Mouse (Mus musculus) CD4-positive, CD25-positive, alpha-beta regulatory T cell, adult 4 months (primary cell): ENCODE data around the gene Degs1. TPM values are rescaled to one million over a fixed set of nuclear protein-coding genes. Genes with fewer than 3 reads are reported as not detected.
"Not testable (repeated sequence)": the region's sequence is repeated elsewhere in the genome, so short reads cannot be mapped to it uniquely, and the experiment has no call there.

Experiments
- ATAC-seq: one replicate; pipeline ENCODE4 v1.8.0; 2017
- polyA plus RNA-seq, 2 experiments: library from polyadenylated mRNA; unstranded; fragments of 100-300 nt; shearing (Covaris generic); gene quantifications; one replicate each; pipeline ENCODE4 v1.2.1; 2017

Gene Degs1
- polyA plus RNA-seq = 10 to 100 TPM; 75.7 to 81.4 TPM

DNA sequence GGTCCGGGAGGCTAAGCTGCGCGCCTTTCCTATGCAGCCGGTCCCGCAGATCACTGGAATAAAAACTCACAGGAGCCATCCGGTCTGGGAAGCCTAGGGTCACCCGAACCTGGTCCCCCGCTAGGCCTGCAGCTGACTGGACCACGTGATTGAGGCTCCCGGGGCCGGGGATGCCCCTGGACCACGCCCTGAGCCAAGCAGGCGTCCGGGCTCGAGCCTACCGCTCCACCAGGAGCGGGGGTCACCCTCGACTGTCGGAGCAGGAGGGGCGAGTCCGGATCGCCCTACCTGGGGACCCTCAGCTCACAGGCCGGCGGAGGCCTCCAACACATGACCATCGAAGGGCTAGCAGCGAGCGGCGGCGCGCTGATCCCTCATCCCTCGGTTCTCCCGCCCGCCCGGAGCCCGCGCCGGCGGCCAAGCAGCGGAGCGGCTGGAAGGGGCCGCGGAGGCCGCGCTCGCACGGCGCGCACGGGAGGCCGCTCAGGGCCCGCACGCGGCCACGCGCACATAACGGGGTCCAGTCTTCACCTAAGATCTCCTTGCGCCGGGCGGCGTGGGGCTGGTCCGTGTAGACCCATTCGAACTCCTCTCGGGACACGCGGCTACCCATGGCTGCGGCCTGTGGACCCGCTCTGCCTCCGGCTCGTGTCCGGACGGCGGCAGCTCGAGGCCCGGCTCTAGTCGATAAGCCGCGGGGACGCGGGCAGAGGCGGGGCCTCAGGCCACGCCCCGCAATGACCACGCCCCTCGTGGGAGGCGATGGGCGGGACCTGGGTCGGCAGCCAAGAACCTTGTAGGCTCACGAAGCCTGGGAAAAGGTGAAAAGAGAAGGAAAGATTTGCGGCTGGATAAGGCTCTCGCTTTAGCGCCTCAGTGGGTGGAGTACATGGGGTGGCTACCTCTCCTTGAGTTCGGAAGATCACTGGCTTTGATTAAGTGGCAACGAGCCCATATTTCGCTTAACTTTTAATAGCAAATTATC lies at the start of gene Degs1:
Degs1 (minus strand) TSS at position 714 of the 985 bp plus-strand sequence.
- ATAC-seq = peak; percentile 85

- ATAC-seq = no peak
These were observed 43.3 kb upstream of the Degs1 start for GRCm38 (mm10) chr1:182325919-182326318.

- ATAC-seq = no peak
These were observed 41.9 kb upstream of the Degs1 start for GRCm38 (mm10) chr1:182324552-182324951.

DNA sequence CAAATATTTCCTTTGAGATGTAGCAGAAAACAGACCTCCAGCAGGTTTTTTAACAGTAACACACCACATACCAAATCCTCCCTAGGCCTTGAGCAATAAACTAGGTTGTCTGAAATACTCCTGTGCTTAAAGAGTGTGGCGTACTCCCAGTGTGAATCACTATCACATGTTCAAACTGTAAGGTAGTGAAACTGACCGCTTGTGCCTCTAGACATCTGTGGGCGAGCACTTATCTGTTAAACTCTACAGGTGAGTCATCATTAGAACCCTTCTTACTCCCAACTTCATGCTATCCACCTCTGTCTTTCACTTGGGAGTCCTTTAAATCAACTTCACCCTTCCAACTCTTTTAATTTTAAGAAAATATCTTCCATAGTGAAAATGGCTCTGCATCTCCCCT lies 40.5 kb upstream of the Degs1 start:
- ATAC-seq = no peak

DNA sequence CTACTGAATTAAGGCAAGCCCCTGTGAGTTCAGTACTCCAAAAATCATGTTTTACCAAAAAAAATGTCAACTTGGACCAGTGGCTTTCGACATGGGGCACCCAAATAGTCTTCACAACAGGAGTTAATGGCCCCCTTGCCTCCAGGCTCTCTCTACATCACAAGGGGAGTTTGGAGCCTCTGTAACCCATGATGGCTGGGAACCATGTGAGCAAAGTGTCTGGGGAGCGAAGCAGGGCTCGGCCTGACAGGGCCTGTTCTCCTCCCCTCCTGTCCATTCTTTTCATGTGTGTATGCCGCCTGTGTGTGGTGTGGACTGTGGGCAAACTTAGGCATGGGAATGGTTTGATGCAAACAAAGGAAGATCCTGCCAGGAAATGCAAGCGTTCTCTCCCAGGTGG lies 31.6 kb upstream of the Degs1 start:
- ATAC-seq = no peak

GRCm38 (mm10) chr1:182313181-182313580 lies 30.6 kb upstream of the Degs1 start:
- ATAC-seq = no peak

- ATAC-seq = no peak
These were observed 28.8 kb upstream of the Degs1 start for GRCm38 (mm10) chr1:182311376-182311775.

DNA sequence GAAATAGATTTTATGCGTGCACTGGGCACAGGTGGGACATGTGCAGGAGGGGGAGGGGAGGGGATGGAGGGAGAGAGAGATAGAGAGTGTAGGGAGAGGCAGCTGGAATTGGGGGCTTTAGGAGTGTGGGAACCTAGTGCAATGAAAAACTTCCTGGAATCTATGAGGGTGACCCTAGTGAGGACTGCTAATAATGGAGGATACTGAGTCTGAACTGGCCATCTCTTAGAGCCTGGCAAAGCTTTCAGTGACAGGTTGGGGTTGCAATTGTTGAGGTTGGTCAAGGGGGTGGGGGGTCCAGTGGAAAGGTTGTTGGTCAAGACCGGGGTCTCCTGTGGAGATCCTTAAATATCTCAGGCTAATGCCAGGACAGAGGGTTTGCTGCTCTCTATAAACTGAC lies 27.7 kb upstream of the Degs1 start:
- no peak for ATAC-seq

- ATAC-seq = no peak
These were observed 26.8 kb upstream of the Degs1 start for GRCm38 (mm10) chr1:182309403-182309802.

DNA sequence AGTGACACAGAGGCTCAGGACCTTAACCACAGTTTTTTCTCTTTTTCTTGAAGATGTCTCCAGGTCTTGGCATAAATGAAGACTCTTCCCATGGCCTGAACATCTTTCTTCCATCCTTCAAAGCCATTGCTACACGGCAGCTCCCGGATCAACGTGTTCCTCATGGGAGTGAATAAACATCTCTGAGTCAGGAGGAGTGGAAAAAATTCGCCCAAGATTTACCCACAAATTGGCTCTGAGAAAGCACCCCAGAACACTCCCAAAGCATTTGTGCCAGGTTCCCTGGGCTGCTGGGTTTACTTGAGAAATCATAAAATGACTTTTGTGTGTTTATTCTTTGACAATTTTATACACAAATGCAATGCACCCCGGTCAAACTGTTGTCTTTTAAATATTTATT lies 20.3 kb upstream of the Degs1 start:
- ATAC-seq = no peak

DNA sequence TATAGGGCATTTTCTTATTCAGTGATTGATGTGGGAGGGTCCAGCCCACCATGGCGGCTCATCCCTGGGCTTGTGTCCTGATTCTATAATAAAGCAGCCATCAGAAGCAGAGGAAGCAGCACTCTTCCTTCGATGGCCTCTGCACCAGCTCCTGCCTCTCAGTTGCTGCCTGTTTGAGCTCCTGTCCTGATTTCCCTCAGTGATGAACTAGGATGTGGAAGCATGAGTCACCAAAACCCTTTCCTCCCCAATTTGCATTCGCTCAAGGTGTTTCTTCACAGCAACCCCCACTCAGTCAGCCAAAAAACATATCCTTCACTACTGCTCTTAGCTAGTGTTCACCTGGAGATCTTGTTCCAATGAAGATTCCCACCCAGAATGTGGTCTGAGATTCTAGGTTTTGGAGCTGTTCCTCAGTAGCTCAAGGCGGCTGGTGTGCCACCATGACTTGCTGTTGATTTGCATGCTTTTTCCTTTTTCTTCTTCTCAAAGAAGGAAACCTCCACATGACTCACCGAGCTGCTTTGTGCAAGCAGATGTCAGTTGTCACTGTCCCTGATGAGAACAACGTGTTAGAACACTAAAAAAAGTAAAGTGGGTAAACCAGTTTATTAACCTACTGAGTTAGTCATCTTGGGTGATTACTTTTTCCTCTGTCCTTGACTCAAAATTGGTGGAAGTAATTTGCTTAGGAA lies 19.7 kb upstream of the Degs1 start:
- no peak for ATAC-seq

- no peak for ATAC-seq
These were observed 15.2 kb upstream of the Degs1 start for GRCm38 (mm10) chr1:182297821-182298220.

DNA sequence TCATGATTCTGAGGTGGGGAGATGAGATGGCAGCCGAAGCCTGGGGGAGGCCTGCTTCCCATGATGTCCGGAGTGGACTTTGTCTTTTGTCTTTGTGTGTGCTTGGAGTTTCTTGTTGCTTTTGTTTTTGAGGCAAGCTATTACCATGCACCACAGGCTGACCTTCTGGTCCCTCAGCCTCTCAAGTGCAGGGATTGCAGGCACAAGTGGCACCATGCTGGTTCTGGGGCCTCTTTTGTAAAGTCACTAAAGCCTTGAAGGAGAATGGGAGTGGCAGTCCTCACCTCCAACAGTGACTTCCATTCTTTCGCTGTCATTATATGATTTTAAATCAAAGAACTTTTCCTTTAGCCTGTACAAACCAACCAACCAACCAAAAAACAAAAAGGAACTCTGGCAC lies 14.6 kb upstream of the Degs1 start:
- no peak for ATAC-seq

GRCm38 (mm10) chr1:182296816-182297215 lies 14.2 kb upstream of the Degs1 start:
- no peak for ATAC-seq

DNA sequence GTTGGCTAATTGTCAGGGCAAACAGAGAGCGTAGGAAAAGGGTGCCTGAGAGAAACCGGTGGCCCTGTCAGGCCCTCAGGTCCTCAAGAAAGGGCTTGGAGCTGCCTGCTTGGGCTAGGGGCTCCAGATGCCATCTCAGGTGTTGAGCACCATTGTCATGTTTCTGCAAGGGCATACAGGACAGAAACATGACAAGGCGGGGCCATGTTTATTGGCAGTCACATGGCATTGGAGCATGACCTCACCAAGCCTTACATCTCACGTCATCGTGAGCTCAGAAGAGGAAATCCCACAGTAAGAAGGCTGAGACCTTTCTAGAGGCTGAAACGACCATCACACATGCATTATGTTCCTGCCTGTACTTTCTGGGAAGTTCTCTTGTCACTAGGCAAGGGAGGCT lies 13.5 kb upstream of the Degs1 start:
- no peak for ATAC-seq

GRCm38 (mm10) chr1:182292291-182292690 lies 9.7 kb upstream of the Degs1 start:
- no peak for ATAC-seq

DNA sequence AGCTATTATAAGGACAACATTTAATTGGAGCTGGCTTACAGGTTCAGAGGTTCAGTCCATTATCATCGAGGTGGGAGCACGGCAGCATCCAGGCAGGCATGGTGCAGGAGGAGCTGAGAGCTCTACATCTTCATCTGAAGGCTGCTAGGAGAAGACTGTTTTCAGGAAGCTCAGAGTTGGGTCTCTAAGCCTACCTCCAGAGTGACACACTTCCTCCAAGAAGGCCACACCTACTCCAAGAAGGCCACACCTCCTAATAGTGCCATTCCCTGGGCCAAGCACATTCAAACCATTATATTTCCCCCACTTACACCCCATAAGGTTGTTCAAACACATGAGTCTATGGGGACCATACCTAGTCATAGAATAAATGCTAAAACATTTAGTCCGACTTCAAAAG lies 8.1 kb upstream of the Degs1 start:
- not testable (repeated sequence) for ATAC-seq

DNA sequence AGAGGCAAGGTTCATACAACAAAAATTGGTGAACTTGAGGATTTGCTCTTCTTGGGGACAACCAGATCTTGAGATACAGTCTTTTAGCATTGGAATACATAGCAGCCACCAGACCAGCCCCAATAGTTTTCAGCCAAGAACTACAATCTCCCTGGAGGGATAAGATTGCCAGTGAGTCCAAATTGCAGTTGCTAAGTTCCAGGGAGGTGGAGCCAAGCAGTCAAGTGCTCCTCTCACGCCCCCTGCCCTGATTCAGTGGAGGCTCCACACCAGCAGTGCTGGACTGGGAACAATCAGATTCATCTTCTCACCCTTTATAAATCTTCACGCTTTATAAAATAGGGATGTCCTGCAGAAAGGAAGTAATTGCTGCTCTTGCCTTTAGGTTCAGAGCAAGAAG lies 7.2 kb upstream of the Degs1 start:
- no peak for ATAC-seq

DNA sequence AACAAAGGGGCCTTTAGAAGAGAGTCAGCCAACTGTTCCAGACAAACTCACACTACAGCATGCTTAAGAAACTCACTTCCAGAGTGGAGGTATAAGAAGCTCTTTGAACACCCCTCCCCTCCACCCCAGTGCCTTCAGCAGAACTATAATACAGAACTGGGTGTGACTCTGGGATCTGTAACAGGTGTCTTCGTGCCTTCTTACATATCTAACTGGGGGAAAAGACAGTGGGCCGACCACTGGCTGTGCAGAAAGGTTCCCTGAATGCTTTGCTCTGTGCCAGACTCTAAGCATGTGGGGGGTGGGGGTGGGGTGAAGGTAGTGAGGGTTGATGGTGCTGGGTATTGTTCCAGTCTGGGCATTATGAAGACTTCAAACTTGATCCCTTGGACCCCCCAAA lies 6.0 kb upstream of the Degs1 start:
- no peak for ATAC-seq

- no peak for ATAC-seq
These were observed 5.2 kb upstream of the Degs1 start for GRCm38 (mm10) chr1:182287781-182288180.

GRCm38 (mm10) chr1:182284795-182285194 lies 2.2 kb upstream of the Degs1 start:
- no peak for ATAC-seq

DNA sequence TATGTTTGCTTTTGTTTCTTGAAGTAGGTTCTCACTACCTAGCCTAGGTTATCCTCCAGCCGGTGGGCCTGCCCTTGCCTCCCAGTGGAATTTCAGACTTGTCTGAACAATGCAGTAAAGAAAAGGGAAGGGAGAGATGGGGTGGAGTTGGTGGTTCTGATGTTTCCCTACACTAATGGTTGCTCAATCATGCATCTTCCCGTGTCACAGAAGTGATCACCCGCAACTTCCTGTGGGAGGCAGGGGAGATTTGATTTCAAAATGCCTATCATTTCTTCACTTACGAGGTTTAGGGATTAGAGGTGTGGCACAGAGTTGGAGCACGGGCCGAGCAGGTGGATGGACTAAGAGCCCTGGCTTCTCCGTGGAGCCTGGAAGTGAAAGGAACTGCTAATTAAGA lies 627 bp upstream of the Degs1 start:
- peak; percentile 38 for ATAC-seq

DNA sequence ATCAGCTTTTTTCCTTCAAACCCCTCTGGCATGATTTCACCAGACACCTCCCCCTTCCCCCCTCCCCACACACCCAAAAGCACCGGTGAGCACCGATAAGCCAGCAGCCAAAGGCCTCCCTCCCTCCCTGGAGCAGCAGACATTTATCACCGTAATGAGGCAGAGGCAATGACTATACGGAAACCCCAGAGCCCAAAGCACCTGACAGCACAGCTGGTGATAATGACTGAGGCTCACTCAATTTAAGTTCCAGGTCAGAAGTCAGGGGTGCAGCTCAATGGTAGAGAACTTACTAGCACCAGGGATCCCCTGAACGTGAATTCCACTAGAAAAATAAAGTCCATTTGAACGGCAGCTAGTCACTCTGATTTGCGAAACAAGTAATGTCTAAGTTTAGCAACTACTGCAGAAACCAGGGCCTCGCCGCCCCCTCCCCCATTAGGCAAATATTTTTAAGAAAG lies 1.3 kb downstream of the Degs1 start:
- ATAC-seq = peak; percentile 42

DNA sequence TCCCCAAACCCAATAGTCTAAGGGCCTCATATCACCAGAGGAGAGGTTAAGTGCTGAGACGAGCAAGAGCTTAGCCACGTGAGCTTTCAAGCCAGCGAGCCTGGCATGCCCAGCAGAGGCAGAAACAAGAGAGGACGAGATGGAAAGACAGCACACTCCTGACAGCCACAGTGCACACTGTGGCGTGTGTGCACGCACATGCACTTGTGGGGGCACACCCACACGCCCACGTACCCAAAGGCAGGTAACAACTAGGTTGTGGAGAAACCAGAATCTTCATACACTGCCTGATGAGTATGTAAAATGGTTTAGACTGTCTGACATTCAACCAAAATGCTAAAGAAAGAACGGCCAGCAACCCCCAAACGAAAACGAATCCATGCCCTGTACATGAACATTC lies 2.0 kb downstream of the Degs1 start:
- ATAC-seq = no peak
